Mouse (Mus musculus) lung, adult 18-20 months (tissue): ENCODE data around the gene Mau2.
A peak's percentile ranks its signal among the peaks of the same experiment; 100 is the strongest.
"Not testable (repeated sequence)": the region's sequence is repeated elsewhere in the genome, so short reads cannot be mapped to it uniquely, and the experiment has no call there.

Source experiments
- DNase-seq, 2 experiments: peaks; one replicate each; pipeline ENCODE4 v3.0.0; 2022; ENCODE audit warnings: mixed read lengths in 2 of 2

Mau2 gene

GRCm38 (mm10) chr8:70023596-70023995 lies 18.9 kb downstream of the Mau2 start:
- no peak for DNase-seq

- DNase-seq, result no peak
Observed at GRCm38 (mm10) chr8:70015017-70015416, 27.5 kb downstream of the Mau2 start.

- DNase-seq, result no peak
Observed at GRCm38 (mm10) chr8:70012763-70013162, 29.8 kb downstream of the Mau2 start.

GRCm38 (mm10) chr8:70012350-70012749 lies 30.2 kb downstream of the Mau2 start:
- no peak for DNase-seq

GRCm38 (mm10) chr8:70010796-70011195 lies 31.7 kb downstream of the Mau2 start:
- DNase-seq, result not testable (repeated sequence)

- peak; percentile 36 to 66 for DNase-seq
Observed at GRCm38 (mm10) chr8:70005178-70005577, 37.4 kb downstream of the Mau2 start.

- DNase-seq, result no peak
Observed at GRCm38 (mm10) chr8:70004345-70004744, 38.2 kb downstream of the Mau2 start.

GRCm38 (mm10) chr8:70003204-70003657 lies 39.3 kb downstream of the Mau2 start:
- no peak for DNase-seq

GRCm38 (mm10) chr8:70001892-70002191 lies 40.7 kb downstream of the Mau2 start:
- not testable (repeated sequence) for DNase-seq

- DNase-seq, result peak; percentile 90 to 94
Observed at GRCm38 (mm10) chr8:70001176-70001891, 41.2 kb downstream of the Mau2 start.

- no peak for DNase-seq
Observed at GRCm38 (mm10) chr8:70000226-70000625, 42.3 kb downstream of the Mau2 start.

- no peak for DNase-seq
Observed at GRCm38 (mm10) chr8:69999236-69999635, 43.3 kb downstream of the Mau2 start.

- no peak for DNase-seq
Observed at GRCm38 (mm10) chr8:69998706-69999105, 43.8 kb downstream of the Mau2 start.

GRCm38 (mm10) chr8:69996589-69997285 lies 45.8 kb downstream of the Mau2 start:
- no peak for DNase-seq

- peak; percentile 100 for DNase-seq
Observed at GRCm38 (mm10) chr8:69995776-69996588, 46.6 kb downstream of the Mau2 start, which contains the start of gene Gatad2a. Gene Gatad2a (minus strand): TSS chr8:69996384.

- DNase-seq, result no peak
Observed at GRCm38 (mm10) chr8:69995422-69995775, 47.1 kb downstream of the Mau2 start.

- DNase-seq, result not testable (repeated sequence)
Observed at GRCm38 (mm10) chr8:69988936-69989335, 53.6 kb downstream of the Mau2 start.

- DNase-seq, result no peak
Observed at GRCm38 (mm10) chr8:69987744-69988143, 54.8 kb downstream of the Mau2 start.

- DNase-seq, result no peak
Observed at GRCm38 (mm10) chr8:69984876-69985553, 57.5 kb downstream of the Mau2 start.

GRCm38 (mm10) chr8:69978456-69978855 lies 64.1 kb downstream of the Mau2 start:
- no peak for DNase-seq

GRCm38 (mm10) chr8:69974806-69975205 lies 67.7 kb downstream of the Mau2 start:
- DNase-seq, result no peak

- peak; percentile 95 to 96 for DNase-seq
Observed at GRCm38 (mm10) chr8:69974194-69974614, 68.3 kb downstream of the Mau2 start.
